Mouse (Mus musculus) liver, embryonic 14.5 days (tissue): Measurements from ENCODE around the gene Esrrg.

Source experiments
- CTCF ChIP-seq: IDR thresholded peaks from 2 replicates; pipeline ENCODE4 v1.5.1; 2016; ENCODE audit warnings: antibody characterized with exemption, low read depth, control low read depth
- EP300 ChIP-seq: IDR thresholded peaks from 2 replicates; pipeline ENCODE4 v1.6.1; 2016; ENCODE audit warnings: antibody characterized with exemption, low read depth

GRCm38 (mm10) chr1:187725351-187725750, 116.8 kb downstream of the Esrrg start:
- no peak for TF ChIP-seq CTCF
- TF ChIP-seq EP300, result no peak
